Mouse (Mus musculus) liver, embryonic 11.5 days (tissue): ENCODE results near the gene Gm20661. TPM values are rescaled to one million over a fixed set of nuclear protein-coding genes. Genes with fewer than 3 reads are reported as not detected.

ENCODE experiments used
- ATAC-seq: fragments of 200-750 bp; cut with Nextera tagmentation; replicated peaks from 2 replicates; pipeline ENCODE4 v1.8.0; 2017; ENCODE audit warnings: moderate number of reproducible peaks, mild to moderate bottlenecking, moderate TSS enrichment, moderate library complexity; ENCODE audit not compliant: low FRiP score
- DNase-seq: peaks from one replicate; pipeline ENCODE4 v3.0.0-alpha.2; 2017; ENCODE audit warnings: low spot score
- H3K27ac ChIP-seq: fragments of 300-500 bp; sonication (generic); 2 replicates; pipeline ENCODE4 v1.5.1; 2014; ENCODE audit warnings: mild to moderate bottlenecking, low read depth, low read length, control low read depth
- H3K27me3 ChIP-seq: fragments of 300-500 bp; sonication (generic); replicated peaks from 2 replicates; pipeline ENCODE4 v1.6.1; 2014; ENCODE audit warnings: low read length, mixed read lengths; ENCODE audit not compliant: control insufficient read depth, insufficient read depth
- H3K36me3 ChIP-seq: fragments of 300-500 bp; sonication (generic); 2 replicates; pipeline ENCODE4 v1.6.1; 2014; ENCODE audit warnings: mild to moderate bottlenecking, low read length, moderate library complexity, mixed read lengths; ENCODE audit not compliant: control insufficient read depth, insufficient read depth
- H3K4me1 ChIP-seq: fragments of 300-500 bp; sonication (generic); replicated peaks from 2 replicates; pipeline ENCODE4 v1.6.1; 2014; ENCODE audit warnings: low read length, mixed read lengths; ENCODE audit not compliant: control insufficient read depth, insufficient read depth
- H3K4me2 ChIP-seq: fragments of 300-500 bp; sonication (generic); 2 replicates; pipeline ENCODE4 v1.6.1; 2014; ENCODE audit warnings: mild to moderate bottlenecking, control low read depth, moderate library complexity
- H3K4me3 ChIP-seq: fragments of 300-500 bp; sonication (generic); 2 replicates; pipeline ENCODE4 v1.5.1; 2014; ENCODE audit warnings: low read depth, low read length, control low read depth
- H3K9ac ChIP-seq: fragments of 300-500 bp; sonication (generic); 2 replicates; pipeline ENCODE4 v1.6.1; 2014; ENCODE audit warnings: low read depth, low read length, control low read depth
- H3K9me3 ChIP-seq: fragments of 300-500 bp; sonication (generic); 2 replicates; pipeline ENCODE4 v1.6.1; 2016; ENCODE audit warnings: low read length, inconsistent platforms, mixed read lengths; ENCODE audit not compliant: control insufficient read depth
- WGBS: fragments of 180-500 bp; shearing (Covaris S2); extraction: QIAGEN DNeasy Blood & Tissue Kit; methylation state at CpG from one replicate; pipeline ENCODE4 v1.1.7; 2014; 5-methylcytosine and 5-hydroxymethylcytosine counted together
- polyA plus RNA-seq: library from polyadenylated mRNA; unstranded; fragments of >200 nt; fragmentation: Nextera tagmentation; extraction: Ambion mirVana; gene quantifications from 2 replicates; pipeline ENCODE4 v1.2.1, GENCODE M21; 2014

Gene Gm20661
- polyA plus RNA-seq, 1 experiment from 2014 or later: 2.0 TPM

GRCm38 (mm10) chr9:107974491-107975171 is 8.2 kb upstream of the Gm20661 start:
- Histone ChIP-seq H3K4me3 (peak overlapping the region; percentile 60), H3K4me2 (peak overlapping the region; percentile 96), H3K9ac (peak overlapping the region; percentile 77; the same call in 1 of the 2 replicates), H3K9me3 (no peaks in the 10 kb centered on the region), H3K27me3 (no peaks in the 10 kb centered on the region), H3K27ac (peak overlapping the region; percentile 95), H3K4me1 (peaks cover 57% of the 10 kb centered on the region), H3K36me3 (peaks cover 10% of the 10 kb centered on the region)
- ATAC-seq (peak; percentile 79), DNase-seq (peak; percentile 53)
- WGBS: 37% methylated on average over 10 of the region's 10 CpGs

GRCm38 (mm10) chr9:107975399-107976386 is 7.2 kb upstream of the Gm20661 start, which contains the start of gene Uba7:
Gene Uba7 (plus strand): TSS chr9:107975505.
- Histone ChIP-seq H3K36me3 (peaks cover 12% of the 10 kb centered on the region), H3K9ac (peak within 1 kb of the TSS; percentile 77), H3K4me2 (peak within 1 kb of the TSS; percentile 96), H3K27ac (peak within 1 kb of the TSS; percentile 95), H3K27me3 (no peaks in the 10 kb centered on the region), H3K4me3 (peak within 1 kb of the TSS; percentile 60), H3K4me1 (peaks cover 64% of the 10 kb centered on the region), H3K9me3 (no peaks in the 10 kb centered on the region)
- DNase-seq (peak; percentile 55), ATAC-seq (peak; percentile 84)
- 53% methylated on average over 12 of the region's 12 CpGs for WGBS

- Histone ChIP-seq H3K4me2 (no peak overlapping the region), H3K9ac (no peak overlapping the region)
These were observed 4.0 kb upstream of the Gm20661 start for GRCm38 (mm10) chr9:107978815-107979214.

GRCm38 (mm10) chr9:107981684-107982605 is 913 bp upstream of the Gm20661 start:
- H3K36me3 ChIP-seq: peaks cover 17% of the 10 kb centered on the region
- H3K4me1 ChIP-seq: peaks cover 54% of the 10 kb centered on the region
- ATAC-seq (no peak), DNase-seq (peak; percentile 63)
- WGBS: 23% methylated on average over 7 of the region's 7 CpGs
- peak overlapping the region; percentile 89 for H3K4me2 ChIP-seq
- H3K4me3 ChIP-seq: peak overlapping the region; percentile 83
- no peaks in the 10 kb centered on the region for H3K9me3 ChIP-seq
- H3K9ac ChIP-seq: peak overlapping the region; percentile 90
- H3K27ac ChIP-seq: peak overlapping the region; percentile 97
- H3K27me3 ChIP-seq: no peaks in the 10 kb centered on the region

More at GRCm38 (mm10) chr9:107978815-107979214, 4.0 kb upstream of the Gm20661 start:
- 0 out of 2 replicates have a peak overlapping the region, but pooled peaks have one; percentile 17 for H3K27ac ChIP-seq
- ATAC-seq (no peak), DNase-seq (no peak)
- H3K4me3 ChIP-seq: no peak overlapping the region
- H3K9me3 ChIP-seq: no peaks in the 10 kb centered on the region
- H3K4me1 ChIP-seq: peaks cover 65% of the 10 kb centered on the region
- no peaks in the 10 kb centered on the region for H3K27me3 ChIP-seq
- H3K36me3 ChIP-seq: peaks cover 17% of the 10 kb centered on the region
- WGBS: 92% methylated on average over 12 of the region's 12 CpGs

- no peaks in the 10 kb centered on the region; the same call in 1 of the 2 replicates for H3K27me3 ChIP-seq
- H3K27ac ChIP-seq: peak overlapping the region; percentile 97
- WGBS: 14% methylated on average over 4 of the region's 4 CpGs
- H3K4me2 ChIP-seq: peak overlapping the region; percentile 89
- H3K4me1 ChIP-seq: peaks cover 54% of the 10 kb centered on the region
- no peaks in the 10 kb centered on the region for H3K9me3 ChIP-seq
- peak overlapping the region; percentile 90 for H3K9ac ChIP-seq
- ATAC-seq: no peak
- H3K4me3 ChIP-seq: peak overlapping the region; percentile 83
- peaks cover 15% of the 10 kb centered on the region for H3K36me3 ChIP-seq
- peak; percentile 74 for DNase-seq
These were observed 598 bp downstream of the Gm20661 start for GRCm38 (mm10) chr9:107983421-107983890.

GRCm38 (mm10) chr9:107984052-107984753 is 1.3 kb downstream of the Gm20661 start:
- Histone ChIP-seq H3K4me2 (peak overlapping the region; percentile 89), H3K9me3 (no peaks in the 10 kb centered on the region), H3K27ac (peak overlapping the region; percentile 97), H3K9ac (peak overlapping the region; percentile 90), H3K4me1 (peaks cover 54% of the 10 kb centered on the region), H3K4me3 (peak overlapping the region; percentile 83), H3K27me3 (no peaks in the 10 kb centered on the region; the same call in 1 of the 2 replicates), H3K36me3 (peaks cover 11% of the 10 kb centered on the region)
- no peak for ATAC-seq
- WGBS: 26% methylated on average over 19 of the region's 19 CpGs
- DNase-seq: peak; percentile 43

- 29% methylated on average over 9 of the region's 9 CpGs for WGBS
- Histone ChIP-seq H3K4me3 (peak overlapping the region; percentile 83), H3K4me2 (peak overlapping the region; percentile 89), H3K27me3 (no peaks in the 10 kb centered on the region; the same call in 1 of the 2 replicates), H3K27ac (peak overlapping the region; percentile 97), H3K4me1 (peaks cover 51% of the 10 kb centered on the region), H3K36me3 (peaks cover 7% of the 10 kb centered on the region), H3K9me3 (no peaks in the 10 kb centered on the region), H3K9ac (peak overlapping the region; percentile 90)
- DNase-seq (peak; percentile 38), ATAC-seq (no peak)
These were observed 1.8 kb downstream of the Gm20661 start for GRCm38 (mm10) chr9:107984754-107985055.
